Mouse (Mus musculus): Measurements from ENCODE around the gene Ackr4.
A peak's percentile ranks its signal among the peaks of the same experiment; 100 is the strongest.

The Ackr4 gene

GRCm38 (mm10) chr9:104043676-104044075 lies 83.1 kb downstream of the Ackr4 start:
- DNase-seq (ENCODE audit: low read depth, low spot score): no peak

GRCm38 (mm10) chr9:104040362-104040761 lies 86.4 kb downstream of the Ackr4 start, which contains the start of gene Gm28305:
Gene Gm28305, plus strand, starts transcription at chr9:104040662.
- DNase-seq (ENCODE audit: low read depth, low spot score): no peak

- DNase-seq (ENCODE audit: low read depth, low spot score): no peak
These were observed 87.0 kb downstream of the Ackr4 start for GRCm38 (mm10) chr9:104039742-104040141.

GRCm38 (mm10) chr9:104039031-104039695 lies 87.6 kb downstream of the Ackr4 start:
- DNase-seq (ENCODE audit: low read depth, low spot score): peak; percentile 29

DNA sequence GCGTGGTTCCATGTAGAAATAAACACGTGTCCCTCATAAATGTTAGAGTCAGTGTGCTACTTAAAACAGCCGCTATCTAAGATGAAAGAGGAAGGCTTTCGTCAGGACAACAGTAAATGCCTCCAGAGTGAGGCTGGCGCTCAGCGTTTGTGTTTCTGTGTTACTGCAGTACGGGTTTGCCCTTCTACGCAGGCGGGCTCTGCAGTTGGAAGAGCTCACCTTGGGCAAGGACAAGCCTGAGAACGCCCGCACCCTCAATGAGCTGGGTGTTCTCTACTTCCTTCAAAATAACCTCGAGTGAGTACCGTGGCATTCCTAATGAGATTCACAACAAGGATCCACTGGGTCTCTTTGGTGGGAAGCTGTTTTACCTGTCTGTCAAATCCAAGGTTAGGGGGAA lies 88.5 kb downstream of the Ackr4 start:
- DNase-seq (ENCODE audit: low read depth, low spot score): no peak

- DNase-seq (ENCODE audit: low read depth, low spot score): peak; percentile 93
These were observed 91.3 kb downstream of the Ackr4 start for GRCm38 (mm10) chr9:104035261-104036015.

- DNase-seq (ENCODE audit: low read depth, low spot score): no peak
These were observed 92.0 kb downstream of the Ackr4 start for GRCm38 (mm10) chr9:104034718-104035117.

GRCm38 (mm10) chr9:104034231-104034630 lies 92.5 kb downstream of the Ackr4 start:
- no peak for DNase-seq (ENCODE audit: low read depth, low spot score)
